Mouse (Mus musculus): ENCODE measurements around the gene Mpst. TPM values are rescaled to one million over a fixed set of nuclear protein-coding genes. Genes with fewer than 3 reads are reported as not detected.

Gene Mpst
- 2.0 and 2.1 TPM in 2 replicates for polyA plus RNA-seq (2016; fragmentation: Nextera tagmentation; extraction: Ambion mirVana)

DNA sequence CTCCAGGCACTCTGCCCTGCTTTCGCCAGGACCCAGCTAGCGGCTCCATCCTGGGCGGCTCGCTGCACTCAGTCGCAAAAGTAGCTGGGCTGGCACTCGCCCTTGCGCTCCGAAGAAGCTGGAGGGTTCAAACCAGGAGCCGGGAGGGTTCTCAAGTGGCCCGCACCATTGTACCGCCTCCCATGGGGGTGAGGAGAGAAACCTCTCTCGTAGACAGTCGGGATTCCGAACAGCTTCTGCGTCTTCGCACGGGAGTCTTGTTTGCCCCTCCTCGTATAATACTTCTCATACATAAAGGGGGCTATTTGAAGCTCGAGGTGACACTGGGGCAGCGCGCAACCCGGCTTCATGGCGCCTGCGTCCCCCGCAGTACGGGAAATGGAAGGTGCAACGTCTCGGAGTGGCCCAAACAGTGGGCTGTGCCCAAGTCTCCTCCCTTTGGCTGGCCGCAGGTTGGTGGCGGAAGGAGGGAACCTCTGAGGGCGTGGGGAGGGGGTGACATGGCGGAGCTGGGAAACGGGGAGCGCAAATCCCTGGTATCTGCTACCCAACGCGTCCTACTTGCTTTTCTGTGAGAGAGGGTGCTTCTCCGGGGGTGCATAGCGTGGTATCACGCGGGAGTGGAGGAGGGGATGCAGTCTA, at the start of gene Mpst:
Mpst (plus strand) TSS at position 124 of the 642 bp plus-strand sequence.
- WGBS, result under 1% methylated on average over 40 of the region's 40 CpGs
- Histone ChIP-seq H3K4me3 (peak within 1 kb of the TSS; percentile 58), H3K4me2 (replicated peaks) (peak within 1 kb of the TSS; percentile 79), H3K9ac (replicated peaks) (peak within 1 kb of the TSS; percentile 72), H3K4me1 (peaks cover 39% of the 10 kb centered on the region), H3K36me3 (no peaks in the 10 kb centered on the region), H3K9me3 (no peaks in the 10 kb centered on the region), H3K27me3 (peaks cover 48% of the 10 kb centered on the region), H3K27ac (replicated peaks) (peak within 1 kb of the TSS; percentile 86)
- peak; percentile 90 for ATAC-seq (ENCODE audit: low FRiP score, low read depth)

- no peak overlapping the region for H3K9ac ChIP-seq (replicated peaks)
- WGBS, result 96% methylated on average over 2 of the region's 2 CpGs
- ATAC-seq (ENCODE audit: low FRiP score, low read depth), result no peak
- no peaks in the 10 kb centered on the region for H3K36me3 ChIP-seq
- 0 out of 2 replicates have a peak, but pooled peaks cover 3% of the 10 kb centered on the region for H3K9me3 ChIP-seq
- H3K4me1 ChIP-seq, result no peaks in the 10 kb centered on the region
- H3K27me3 ChIP-seq, result peaks cover 30% of the 10 kb centered on the region
- H3K4me2 ChIP-seq (replicated peaks), result no peak overlapping the region
- no peak overlapping the region for H3K4me3 ChIP-seq
- H3K27ac ChIP-seq (replicated peaks), result no peak overlapping the region
These were observed 40.3 kb upstream of the Mpst start for GRCm38 (mm10) chr15:78365916-78366315.

DNA sequence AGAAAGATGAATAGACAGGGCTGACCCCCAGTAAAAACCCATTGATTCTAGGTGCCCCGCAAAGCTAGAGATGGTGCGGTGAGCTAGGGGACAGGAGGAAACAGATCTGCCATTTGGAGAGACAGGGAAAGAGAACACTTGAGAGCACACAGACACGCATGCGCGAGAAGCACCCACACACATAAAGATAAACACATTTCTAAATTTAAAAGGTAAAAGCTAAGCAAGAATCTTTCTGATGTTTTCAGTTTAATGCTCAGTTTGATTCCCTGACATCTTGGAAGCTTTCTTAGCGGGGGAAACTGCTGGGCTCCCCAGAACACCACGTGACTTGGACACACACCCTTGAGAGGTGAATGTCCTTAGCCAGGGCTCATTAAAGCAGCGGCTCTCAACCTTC, 39.3 kb upstream of the Mpst start:
- WGBS, result 80% methylated on average over 8 of the region's 8 CpGs
- ATAC-seq (ENCODE audit: low FRiP score, low read depth), result no peak
- Histone ChIP-seq H3K36me3 (no peaks in the 10 kb centered on the region), H3K4me3 (no peak overlapping the region), H3K9ac (replicated peaks) (no peak overlapping the region), H3K27ac (replicated peaks) (no peak overlapping the region), H3K4me1 (no peaks in the 10 kb centered on the region), H3K27me3 (peaks cover 37% of the 10 kb centered on the region), H3K4me2 (replicated peaks) (no peak overlapping the region), H3K9me3 (0 out of 2 replicates have a peak, but pooled peaks cover 3% of the 10 kb centered on the region)

DNA sequence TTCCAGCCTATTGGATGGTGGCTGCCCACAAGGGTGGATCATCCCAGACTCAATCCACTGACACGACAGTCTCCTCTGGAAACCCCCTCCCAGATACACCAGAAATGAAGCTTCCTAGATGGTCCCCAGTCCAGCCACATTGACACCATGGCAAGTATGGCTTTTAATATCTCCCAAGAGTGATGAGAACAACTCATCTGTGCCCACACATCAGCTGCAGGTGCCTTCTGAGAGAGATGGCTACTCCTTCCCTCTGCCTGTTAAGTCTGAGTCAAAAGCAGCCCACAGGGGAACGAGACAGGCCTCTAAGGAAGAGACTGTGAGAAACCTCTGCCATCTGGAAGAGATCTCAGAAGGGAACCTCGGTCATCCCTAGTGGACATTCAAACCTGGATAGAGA, 38.4 kb upstream of the Mpst start:
- 71% methylated on average over 3 of the region's 3 CpGs for WGBS
- Histone ChIP-seq H3K9ac (replicated peaks) (no peak overlapping the region), H3K4me3 (no peak overlapping the region), H3K36me3 (no peaks in the 10 kb centered on the region), H3K9me3 (no peaks in the 10 kb centered on the region), H3K4me2 (replicated peaks) (no peak overlapping the region), H3K27ac (replicated peaks) (no peak overlapping the region), H3K27me3 (peaks cover 42% of the 10 kb centered on the region), H3K4me1 (no peaks in the 10 kb centered on the region)
- ATAC-seq (ENCODE audit: low FRiP score, low read depth), result no peak

DNA sequence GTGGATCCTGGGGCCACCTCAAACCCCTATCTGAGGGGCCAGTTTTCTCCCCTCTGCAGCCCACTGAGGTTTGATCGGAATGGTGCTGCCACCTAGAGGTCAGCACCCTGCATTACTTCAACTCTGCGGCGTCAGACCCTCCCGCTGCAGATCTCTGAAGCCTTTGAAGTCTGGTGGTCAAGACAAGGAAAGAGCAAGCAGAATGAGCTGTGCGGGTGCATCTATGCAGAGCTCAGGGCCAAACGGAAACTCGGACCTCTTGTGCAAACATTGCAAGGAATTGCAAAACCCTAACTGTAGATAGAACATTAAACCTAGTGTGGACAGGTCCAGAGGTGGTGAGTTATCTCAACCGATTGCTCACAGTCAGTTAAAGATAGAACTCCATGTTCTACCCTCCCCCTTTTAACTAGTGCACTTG, 37.3 kb upstream of the Mpst start:
- Histone ChIP-seq H3K27ac (replicated peaks) (no peak overlapping the region), H3K4me2 (replicated peaks) (no peak overlapping the region), H3K9me3 (no peaks in the 10 kb centered on the region), H3K27me3 (peaks cover 42% of the 10 kb centered on the region), H3K4me1 (no peaks in the 10 kb centered on the region), H3K4me3 (no peak overlapping the region), H3K9ac (replicated peaks) (no peak overlapping the region), H3K36me3 (no peaks in the 10 kb centered on the region)
- 15% methylated on average over 8 of the region's 8 CpGs for WGBS
- no peak for ATAC-seq (ENCODE audit: low FRiP score, low read depth)

DNA sequence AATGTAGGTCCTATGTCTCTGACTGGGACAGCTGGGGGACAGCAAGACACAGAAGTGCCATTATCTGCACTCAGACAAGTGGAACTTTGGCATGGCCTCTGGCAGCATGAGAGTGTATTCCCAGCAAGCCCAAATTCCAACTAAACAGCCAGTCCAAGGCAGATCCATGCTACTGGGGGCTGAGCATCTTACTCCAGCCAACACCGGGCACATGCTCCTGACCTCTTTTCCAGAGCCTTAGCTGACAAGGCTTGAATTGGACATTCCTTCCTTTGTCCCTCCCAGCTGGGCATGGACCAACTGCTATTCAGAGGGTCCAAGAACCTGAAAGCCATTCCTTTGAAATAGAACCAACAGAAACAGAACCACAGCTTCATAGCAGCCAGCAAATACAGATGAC, 36.6 kb upstream of the Mpst start:
- 69% methylated on average over 1 of the region's 1 CpGs for WGBS

GRCm38 (mm10) chr15:78372796-78373195, 33.4 kb upstream of the Mpst start:
- H3K27me3 ChIP-seq, result peaks cover 37% of the 10 kb centered on the region
- 84% methylated on average over 3 of the region's 3 CpGs for WGBS
- H3K4me1 ChIP-seq, result no peaks in the 10 kb centered on the region
- no peak overlapping the region for H3K4me3 ChIP-seq
- ATAC-seq (ENCODE audit: low FRiP score, low read depth), result no peak
- H3K4me2 ChIP-seq (replicated peaks), result no peak overlapping the region
- no peaks in the 10 kb centered on the region for H3K36me3 ChIP-seq
- no peaks in the 10 kb centered on the region for H3K9me3 ChIP-seq
- no peak overlapping the region for H3K27ac ChIP-seq (replicated peaks)
- no peak overlapping the region for H3K9ac ChIP-seq (replicated peaks)

More for the DNA sequence above, 36.6 kb upstream of the Mpst start:
- Histone ChIP-seq H3K36me3 (no peaks in the 10 kb centered on the region), H3K4me2 (replicated peaks) (no peak overlapping the region), H3K27ac (replicated peaks) (no peak overlapping the region), H3K4me3 (no peak overlapping the region), H3K27me3 (peaks cover 42% of the 10 kb centered on the region), H3K4me1 (no peaks in the 10 kb centered on the region), H3K9ac (replicated peaks) (no peak overlapping the region), H3K9me3 (no peaks in the 10 kb centered on the region)
- ATAC-seq (ENCODE audit: low FRiP score, low read depth), result no peak

- H3K9ac ChIP-seq (replicated peaks), result no peak overlapping the region
- H3K9me3 ChIP-seq, result no peaks in the 10 kb centered on the region
- no peak for ATAC-seq (ENCODE audit: low FRiP score, low read depth)
- H3K4me1 ChIP-seq, result no peaks in the 10 kb centered on the region
- H3K36me3 ChIP-seq, result no peaks in the 10 kb centered on the region
- H3K27me3 ChIP-seq, result peaks cover 24% of the 10 kb centered on the region
- H3K4me3 ChIP-seq, result no peak overlapping the region
- H3K27ac ChIP-seq (replicated peaks), result no peak overlapping the region
- H3K4me2 ChIP-seq (replicated peaks), result no peak overlapping the region
- 78% methylated on average over 3 of the region's 3 CpGs for WGBS
These were observed 32.0 kb upstream of the Mpst start for GRCm38 (mm10) chr15:78374204-78374603.

GRCm38 (mm10) chr15:78377859-78378258, 28.4 kb upstream of the Mpst start:
- no peak for ATAC-seq (ENCODE audit: low FRiP score, low read depth)
- H3K36me3 ChIP-seq, result no peaks in the 10 kb centered on the region
- H3K27me3 ChIP-seq, result no peaks in the 10 kb centered on the region
- no peak overlapping the region for H3K9ac ChIP-seq (replicated peaks)
- WGBS, result 88% methylated on average over 10 of the region's 10 CpGs
- no peak overlapping the region for H3K4me2 ChIP-seq (replicated peaks)
- H3K4me3 ChIP-seq, result no peak overlapping the region
- no peak overlapping the region for H3K27ac ChIP-seq (replicated peaks)
- no peaks in the 10 kb centered on the region for H3K4me1 ChIP-seq
- no peaks in the 10 kb centered on the region for H3K9me3 ChIP-seq

- Histone ChIP-seq H3K27ac (replicated peaks) (no peak overlapping the region), H3K27me3 (no peaks in the 10 kb centered on the region), H3K36me3 (no peaks in the 10 kb centered on the region), H3K4me3 (no peak overlapping the region), H3K4me1 (no peaks in the 10 kb centered on the region), H3K9me3 (no peaks in the 10 kb centered on the region), H3K9ac (replicated peaks) (no peak overlapping the region), H3K4me2 (replicated peaks) (no peak overlapping the region)
- 82% methylated on average over 10 of the region's 10 CpGs for WGBS
- ATAC-seq (ENCODE audit: low FRiP score, low read depth), result no peak
These were observed 27.7 kb upstream of the Mpst start for GRCm38 (mm10) chr15:78378556-78378955.

DNA sequence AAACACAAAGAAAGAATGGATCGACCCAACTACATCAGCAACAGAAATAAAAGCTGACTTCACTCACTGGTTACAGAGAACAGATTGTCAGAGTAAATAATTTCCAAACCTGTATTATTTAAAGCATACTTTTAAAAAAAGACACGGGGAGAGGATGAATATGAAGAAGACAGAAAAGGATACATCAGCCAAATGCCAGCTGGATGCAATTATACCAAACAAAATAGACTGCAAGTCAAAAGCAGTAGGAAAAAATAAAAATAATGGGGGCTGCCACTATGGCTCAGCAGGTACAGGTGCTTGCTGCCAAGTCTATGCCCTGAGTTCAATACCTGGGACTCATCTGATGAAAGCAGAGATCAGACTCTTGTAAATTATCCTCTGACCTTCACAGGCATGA, 26.0 kb upstream of the Mpst start:
- no peak for ATAC-seq (ENCODE audit: low FRiP score, low read depth)
- Histone ChIP-seq H3K27ac (replicated peaks) (no peak overlapping the region), H3K9me3 (no peaks in the 10 kb centered on the region), H3K36me3 (no peaks in the 10 kb centered on the region), H3K4me2 (replicated peaks) (no peak overlapping the region), H3K27me3 (0 out of 2 replicates have a peak, but pooled peaks cover 4% of the 10 kb centered on the region), H3K9ac (replicated peaks) (no peak overlapping the region), H3K4me3 (no peak overlapping the region), H3K4me1 (no peaks in the 10 kb centered on the region)
- WGBS, result 83% methylated on average over 2 of the region's 2 CpGs

DNA sequence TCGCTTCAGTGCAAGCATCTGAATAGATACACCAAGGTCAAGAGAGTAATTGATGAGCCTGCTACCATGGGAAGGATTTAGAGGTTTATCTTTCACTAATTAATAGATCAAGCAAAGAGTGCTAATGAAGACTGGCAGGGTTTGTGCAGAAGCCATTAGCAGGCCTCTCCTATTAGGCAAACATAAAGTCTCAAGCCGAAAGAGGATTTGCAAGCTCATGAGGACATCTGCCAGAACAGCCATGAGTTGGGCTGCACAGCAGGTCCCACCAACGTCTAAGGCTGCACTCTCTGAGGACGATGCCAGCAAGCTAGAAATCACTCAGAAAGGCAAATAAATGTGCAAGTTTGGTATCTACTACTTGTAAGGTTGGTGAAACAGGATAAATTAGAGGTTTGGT, 25.5 kb upstream of the Mpst start:
- no peaks in the 10 kb centered on the region for H3K4me1 ChIP-seq
- H3K4me2 ChIP-seq (replicated peaks), result no peak overlapping the region
- no peaks in the 10 kb centered on the region for H3K36me3 ChIP-seq
- H3K27ac ChIP-seq (replicated peaks), result no peak overlapping the region
- no peak overlapping the region for H3K4me3 ChIP-seq
- H3K27me3 ChIP-seq, result 0 out of 2 replicates have a peak, but pooled peaks cover 6% of the 10 kb centered on the region
- no peak for ATAC-seq (ENCODE audit: low FRiP score, low read depth)
- 40% methylated on average over 4 of the region's 4 CpGs for WGBS
- H3K9ac ChIP-seq (replicated peaks), result no peak overlapping the region
- H3K9me3 ChIP-seq, result no peaks in the 10 kb centered on the region

GRCm38 (mm10) chr15:78382115-78382514, 24.1 kb upstream of the Mpst start:
- no peak for ATAC-seq (ENCODE audit: low FRiP score, low read depth)
- Histone ChIP-seq H3K9ac (replicated peaks) (no peak overlapping the region), H3K36me3 (no peaks in the 10 kb centered on the region), H3K9me3 (no peaks in the 10 kb centered on the region), H3K4me1 (no peaks in the 10 kb centered on the region), H3K27ac (replicated peaks) (no peak overlapping the region), H3K4me2 (replicated peaks) (no peak overlapping the region), H3K27me3 (0 out of 2 replicates have a peak, but pooled peaks cover 6% of the 10 kb centered on the region), H3K4me3 (no peak overlapping the region)
- WGBS, result 59% methylated on average over 4 of the region's 4 CpGs

All from midbrain, embryonic 12.5 days (tissue).